Mouse (Mus musculus) erythroblast, embryonic 14.5 days (primary cell): ENCODE measurements around the gene Ankrd65.

ENCODE experiments used
- GATA1 ChIP-seq: IDR thresholded peaks from 2 replicates; pipeline ENCODE4 v1.6.1; 2012; ENCODE audit warnings: low read length, inconsistent platforms, mixed read lengths
- TAL1 ChIP-seq: IDR thresholded peaks from 3 replicates; pipeline ENCODE4 v1.6.1; 2012; ENCODE audit warnings: low read length, inconsistent platforms, mixed read lengths

- TF ChIP-seq GATA1 (no peak), TAL1 (no peak)
Measured at GRCm38 (mm10) chr4:155773335-155774078, 16.7 kb upstream of the Ankrd65 start.
